Mouse (Mus musculus) midbrain, embryonic 15.5 days (tissue): Measurements from ENCODE around the gene Rhobtb3. TPM values are rescaled to one million over a fixed set of nuclear protein-coding genes. Genes with fewer than 3 reads are reported as not detected.

Experiments used
- ATAC-seq: fragments of 200-750 bp; cut with Nextera tagmentation; replicated peaks from 2 replicates; pipeline ENCODE4 v1.8.0; 2017; ENCODE audit warnings: moderate TSS enrichment
- H3K27ac ChIP-seq: fragments of 300-500 bp; sonication (generic); 2 replicates; pipeline ENCODE4 v1.5.1; 2015; ENCODE audit warnings: mild to moderate bottlenecking, inconsistent platforms
- H3K27me3 ChIP-seq: fragments of 300-500 bp; sonication (generic); replicated peaks from 2 replicates; pipeline ENCODE4 v1.6.1; 2015; ENCODE audit warnings: inconsistent platforms
- H3K36me3 ChIP-seq: fragments of 300-500 bp; sonication (generic); replicated peaks from 2 replicates; pipeline ENCODE4 v1.6.1; 2015; ENCODE audit warnings: inconsistent platforms
- H3K4me1 ChIP-seq: fragments of 300-500 bp; sonication (generic); 2 replicates; pipeline ENCODE4 v1.6.1; 2015; ENCODE audit warnings: inconsistent platforms
- H3K4me2 ChIP-seq: fragments of 300-500 bp; sonication (generic); 2 replicates; pipeline ENCODE4 v1.6.1; 2015; ENCODE audit warnings: inconsistent platforms, mild to moderate bottlenecking, moderate library complexity
- H3K4me3 ChIP-seq: fragments of 300-500 bp; sonication (generic); 2 replicates; pipeline ENCODE4 v1.5.1; 2015; ENCODE audit warnings: mild to moderate bottlenecking, inconsistent platforms
- H3K9ac ChIP-seq: fragments of 300-500 bp; sonication (generic); 2 replicates; pipeline ENCODE4 v1.6.1; 2015; ENCODE audit warnings: mild to moderate bottlenecking, inconsistent platforms
- H3K9me3 ChIP-seq: fragments of 300-500 bp; sonication (generic); 2 replicates; pipeline ENCODE4 v1.6.1; 2016; ENCODE audit warnings: inconsistent platforms
- WGBS: fragments of 180-500 bp; shearing (Covaris S2); methylation state at CpG from one replicate; pipeline ENCODE4 v1.1.7; 2015; ENCODE audit warnings: mixed read lengths; 5-methylcytosine and 5-hydroxymethylcytosine counted together
- polyA plus RNA-seq: library from polyadenylated mRNA; unstranded; fragments of >200 nt; fragmentation: Nextera tagmentation; extraction: Ambion mirVana; gene quantifications from 2 replicates; pipeline ENCODE4 v1.2.1, GENCODE M21; 2015

Gene Rhobtb3
- polyA plus RNA-seq, 1 experiment from 2014 or later, result 23.2 TPM

DNA sequence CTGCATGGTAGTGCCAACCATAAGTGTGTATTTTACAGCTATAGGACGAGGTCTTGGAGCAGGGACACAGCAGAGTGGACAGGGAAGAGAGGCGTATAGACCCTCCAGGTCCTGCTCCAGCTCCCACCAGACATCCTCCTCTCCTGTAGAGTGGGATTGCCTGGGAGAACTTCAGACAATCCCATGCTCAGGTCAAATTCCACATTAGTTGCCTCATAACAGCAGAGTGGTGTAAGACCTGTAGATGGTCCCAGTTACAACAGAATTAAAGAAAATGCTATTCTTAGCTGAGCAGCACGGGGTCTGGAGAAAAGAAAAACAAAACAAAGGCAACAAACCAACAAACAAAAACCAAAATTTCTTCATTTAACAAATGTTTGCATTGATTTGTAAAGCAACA lies 101.8 kb downstream of the Rhobtb3 start:
- no peaks in the 10 kb centered on the region for H3K27me3 ChIP-seq
- no peak overlapping the region for H3K27ac ChIP-seq
- peak overlapping the region; percentile 66; the same call in 1 of the 2 replicates for H3K4me2 ChIP-seq
- H3K36me3 ChIP-seq, result no peaks in the 10 kb centered on the region
- H3K9ac ChIP-seq, result no peak overlapping the region
- no peaks in the 10 kb centered on the region for H3K9me3 ChIP-seq
- no peak for ATAC-seq
- peaks cover 24% of the 10 kb centered on the region for H3K4me1 ChIP-seq
- no peak overlapping the region for H3K4me3 ChIP-seq
- 74% methylated on average over 3 of the region's 3 CpGs for WGBS

DNA sequence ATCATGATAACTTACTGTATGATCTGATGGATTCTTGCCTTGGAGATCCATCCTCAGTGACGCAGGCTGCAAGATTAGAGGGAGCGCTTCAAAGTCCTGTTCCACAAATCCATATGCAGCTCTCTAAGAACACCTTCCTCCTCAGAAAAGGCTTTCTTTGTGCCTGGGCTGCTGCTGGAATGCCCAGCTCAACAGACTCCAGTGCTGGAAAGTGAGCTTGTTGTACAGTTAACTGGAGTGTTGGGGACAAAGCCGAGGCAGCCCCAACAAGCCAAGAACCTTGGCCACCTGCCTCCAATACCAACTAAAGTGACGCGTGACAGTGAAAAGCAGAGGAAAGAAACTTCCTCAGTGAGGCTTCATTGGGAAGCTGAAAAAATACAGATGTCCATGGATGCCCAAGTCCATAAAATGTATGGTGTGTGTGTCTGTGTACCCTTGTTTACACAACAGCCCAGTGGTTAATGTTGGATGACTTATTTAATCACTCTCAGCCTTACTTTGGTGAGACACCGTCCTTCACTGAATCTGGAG lies 102.9 kb downstream of the Rhobtb3 start:
- Histone ChIP-seq H3K9ac (peak overlapping the region; percentile 43), H3K9me3 (no peaks in the 10 kb centered on the region), H3K27ac (peak overlapping the region; percentile 75), H3K27me3 (no peaks in the 10 kb centered on the region), H3K4me2 (peak overlapping the region; percentile 66), H3K4me3 (peak overlapping the region; percentile 50), H3K36me3 (no peaks in the 10 kb centered on the region), H3K4me1 (peaks cover 24% of the 10 kb centered on the region)
- WGBS, result 42% methylated on average over 6 of the region's 6 CpGs
- peak; percentile 7; the same call in 1 of the 2 replicates for ATAC-seq

DNA sequence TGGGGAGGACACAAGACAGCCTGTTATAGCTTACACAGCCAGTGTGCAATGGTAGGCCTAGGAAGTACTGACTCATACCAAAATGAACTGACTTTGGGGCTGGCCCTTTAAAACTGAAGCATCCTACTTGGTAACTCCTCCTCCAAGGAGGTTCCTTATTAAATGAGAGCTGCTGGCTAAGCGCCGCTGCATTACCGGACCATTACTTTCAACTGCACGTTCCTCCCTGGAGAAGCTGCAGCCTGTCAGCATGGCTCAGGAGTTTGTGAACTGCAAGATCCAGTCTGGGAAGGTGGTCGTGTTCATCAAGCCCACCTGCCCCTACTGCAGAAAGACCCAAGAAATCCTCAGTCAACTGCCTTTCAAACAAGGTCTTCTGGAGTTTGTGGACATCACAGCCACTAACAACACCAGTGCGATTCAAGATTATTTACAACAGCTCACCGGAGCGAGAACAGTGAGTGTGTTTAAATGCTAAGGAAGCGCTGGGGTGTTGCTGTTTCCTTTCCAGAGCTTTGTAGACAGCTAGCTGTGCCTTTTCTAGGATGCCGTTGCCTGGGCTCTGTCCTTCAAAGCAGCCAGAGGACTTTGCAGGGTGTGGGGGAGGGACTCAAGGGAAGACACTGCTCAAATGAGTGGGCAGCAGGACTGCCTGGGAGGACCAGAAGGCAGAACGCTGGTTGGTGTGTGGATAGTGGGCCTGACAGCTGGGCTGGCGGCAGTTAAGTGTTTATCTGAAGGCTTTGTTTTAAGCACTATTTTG lies 103.8 kb downstream of the Rhobtb3 start, which contains the start of gene Glrx:
Gene Glrx (plus strand): TSS at position 150 of the 763 bp plus-strand sequence.
- no peaks in the 10 kb centered on the region for H3K27me3 ChIP-seq

DNA sequence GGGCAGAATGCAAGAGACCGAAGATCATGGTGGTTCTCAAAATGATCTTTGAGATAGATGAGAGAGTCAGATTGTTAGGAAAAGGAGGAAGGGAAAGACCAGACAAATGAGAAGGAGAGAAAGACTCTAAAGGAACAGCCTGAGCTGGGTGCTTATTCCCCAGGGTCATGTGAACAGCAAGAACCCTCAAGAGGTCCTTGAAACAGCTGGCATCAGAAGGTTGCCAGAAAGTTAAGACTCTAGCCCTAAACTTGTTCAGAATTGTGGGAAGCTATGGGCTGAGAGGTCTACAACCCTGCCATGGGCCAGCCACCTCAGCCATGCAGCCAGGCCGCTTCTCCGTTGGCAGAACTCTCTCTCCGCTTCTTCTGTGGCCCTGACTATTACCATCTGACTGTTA lies 105.2 kb downstream of the Rhobtb3 start:
- WGBS, result 94% methylated on average over 4 of the region's 4 CpGs
- no peak overlapping the region for H3K9ac ChIP-seq
- no peak overlapping the region for H3K4me2 ChIP-seq
- H3K36me3 ChIP-seq, result no peaks in the 10 kb centered on the region
- H3K27me3 ChIP-seq, result no peaks in the 10 kb centered on the region
- H3K4me3 ChIP-seq, result no peak overlapping the region
- no peak overlapping the region for H3K27ac ChIP-seq
- no peaks in the 10 kb centered on the region for H3K9me3 ChIP-seq
- peaks cover 24% of the 10 kb centered on the region for H3K4me1 ChIP-seq
- no peak for ATAC-seq

More for the DNA sequence above, 103.8 kb downstream of the Rhobtb3 start, which contains the start of gene Glrx:
- peak within 1 kb of the TSS; percentile 50 for H3K4me3 ChIP-seq
- peak within 1 kb of the TSS; percentile 66 for H3K4me2 ChIP-seq
- H3K4me1 ChIP-seq, result peaks cover 24% of the 10 kb centered on the region
- no peaks in the 10 kb centered on the region for H3K9me3 ChIP-seq
- H3K27ac ChIP-seq, result peak within 1 kb of the TSS; percentile 75
- peak within 1 kb of the TSS; percentile 43 for H3K9ac ChIP-seq
- peak; percentile 95 for ATAC-seq
- WGBS, result 0% methylated on average over 12 of the region's 12 CpGs
- no peaks in the 10 kb centered on the region for H3K36me3 ChIP-seq

GRCm38 (mm10) chr13:75835461-75835860 lies 108.3 kb downstream of the Rhobtb3 start:
- Histone ChIP-seq H3K27ac (no peak overlapping the region), H3K9ac (no peak overlapping the region), H3K27me3 (no peaks in the 10 kb centered on the region), H3K4me1 (peaks cover 10% of the 10 kb centered on the region; the same call in 1 of the 2 replicates), H3K4me3 (no peak overlapping the region), H3K36me3 (no peaks in the 10 kb centered on the region), H3K4me2 (no peak overlapping the region), H3K9me3 (no peaks in the 10 kb centered on the region)
- 79% methylated on average over 2 of the region's 2 CpGs for WGBS
- no peak for ATAC-seq

- Histone ChIP-seq H3K27ac (no peak overlapping the region), H3K9ac (no peak overlapping the region), H3K27me3 (no peaks in the 10 kb centered on the region), H3K4me1 (no peaks in the 10 kb centered on the region), H3K4me2 (no peak overlapping the region), H3K9me3 (no peaks in the 10 kb centered on the region), H3K4me3 (no peak overlapping the region), H3K36me3 (no peaks in the 10 kb centered on the region)
- no peak for ATAC-seq
Measured at GRCm38 (mm10) chr13:75833499-75833898, 110.2 kb downstream of the Rhobtb3 start.

GRCm38 (mm10) chr13:75832697-75833096 lies 111.0 kb downstream of the Rhobtb3 start:
- Histone ChIP-seq H3K9me3 (no peaks in the 10 kb centered on the region), H3K4me1 (no peaks in the 10 kb centered on the region)
- no peak for ATAC-seq

GRCm38 (mm10) chr13:75831710-75832109 lies 112.0 kb downstream of the Rhobtb3 start:
- Histone ChIP-seq H3K4me1 (no peaks in the 10 kb centered on the region), H3K9me3 (no peaks in the 10 kb centered on the region), H3K27ac (no peak overlapping the region), H3K4me2 (no peak overlapping the region), H3K36me3 (no peaks in the 10 kb centered on the region), H3K4me3 (no peak overlapping the region), H3K9ac (no peak overlapping the region), H3K27me3 (no peaks in the 10 kb centered on the region)
- 91% methylated on average over 6 of the region's 6 CpGs for WGBS
- no peak for ATAC-seq

More at GRCm38 (mm10) chr13:75832697-75833096, 111.0 kb downstream of the Rhobtb3 start:
- H3K4me2 ChIP-seq, result no peak overlapping the region
- H3K9ac ChIP-seq, result no peak overlapping the region
- H3K27me3 ChIP-seq, result no peaks in the 10 kb centered on the region
- no peak overlapping the region for H3K4me3 ChIP-seq
- no peak overlapping the region for H3K27ac ChIP-seq
- H3K36me3 ChIP-seq, result no peaks in the 10 kb centered on the region

DNA sequence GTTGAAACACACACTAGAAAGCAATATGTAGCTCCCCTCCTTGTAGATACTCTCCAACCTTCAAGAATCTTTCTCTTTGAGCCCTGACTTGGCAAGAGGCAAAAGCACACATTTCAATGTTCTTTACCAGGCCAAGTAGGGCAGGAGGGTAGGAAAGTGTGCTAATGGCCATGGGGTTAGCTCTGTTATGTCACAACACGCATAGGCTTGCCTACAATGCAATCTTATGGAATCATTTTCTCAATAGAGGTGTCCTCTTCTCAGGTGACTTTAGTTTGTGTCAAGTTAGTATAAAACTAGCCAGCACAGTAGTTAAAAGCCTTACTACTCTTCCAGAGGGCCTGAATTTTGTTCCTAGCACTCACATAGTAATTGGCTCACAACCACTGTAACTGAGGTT lies 113.0 kb downstream of the Rhobtb3 start:
- Histone ChIP-seq H3K4me3 (no peak overlapping the region), H3K27me3 (no peaks in the 10 kb centered on the region), H3K4me1 (no peaks in the 10 kb centered on the region), H3K9ac (no peak overlapping the region), H3K4me2 (no peak overlapping the region), H3K36me3 (no peaks in the 10 kb centered on the region), H3K27ac (no peak overlapping the region), H3K9me3 (no peaks in the 10 kb centered on the region)
- no peak for ATAC-seq
- WGBS, result 87% methylated on average over 1 of the region's 1 CpGs

- no peak overlapping the region for H3K4me3 ChIP-seq
- no peak overlapping the region for H3K9ac ChIP-seq
- no peaks in the 10 kb centered on the region for H3K27me3 ChIP-seq
- no peak overlapping the region for H3K27ac ChIP-seq
- ATAC-seq, result no peak
- H3K4me2 ChIP-seq, result no peak overlapping the region
- H3K4me1 ChIP-seq, result no peaks in the 10 kb centered on the region
- H3K36me3 ChIP-seq, result no peaks in the 10 kb centered on the region
- WGBS, result 94% methylated on average over 1 of the region's 1 CpGs
- H3K9me3 ChIP-seq, result no peaks in the 10 kb centered on the region
Measured at GRCm38 (mm10) chr13:75825388-75825787, 118.3 kb downstream of the Rhobtb3 start.

DNA sequence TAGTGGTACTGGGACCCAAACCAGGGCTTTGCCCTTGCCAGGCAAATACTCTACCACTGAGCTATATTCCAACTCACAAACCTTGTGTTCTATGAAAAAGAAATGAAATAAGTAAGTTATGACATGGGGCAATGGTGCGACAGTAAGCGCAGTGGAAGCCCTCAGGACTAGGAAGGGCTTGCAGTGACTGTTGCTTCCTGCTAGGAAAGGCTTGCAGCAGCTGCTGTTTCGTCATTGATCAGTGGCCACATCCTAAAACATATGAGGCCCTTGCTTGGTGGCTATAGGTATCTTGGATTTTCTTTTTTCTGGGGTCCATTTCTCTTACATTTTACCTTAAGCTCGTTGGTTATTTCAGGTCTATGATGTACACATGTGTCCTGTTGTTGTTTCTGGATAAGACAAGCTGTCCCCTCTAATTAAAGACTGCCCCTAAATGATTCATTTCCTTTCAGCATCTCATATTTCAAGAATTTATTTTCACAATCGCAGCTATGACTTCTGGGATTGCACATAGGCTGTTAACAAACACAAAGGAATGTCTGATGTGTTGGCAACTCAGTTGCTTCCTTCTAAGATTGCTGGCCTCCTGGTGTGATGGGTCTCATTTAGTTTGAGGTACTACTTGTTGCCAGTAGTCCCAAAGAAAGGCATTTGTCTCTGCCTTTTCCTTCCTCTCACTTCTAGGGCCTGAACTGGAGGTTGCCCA lies 119.0 kb downstream of the Rhobtb3 start:
- Histone ChIP-seq H3K9me3 (no peaks in the 10 kb centered on the region), H3K9ac (no peak overlapping the region), H3K4me2 (no peak overlapping the region), H3K4me1 (no peaks in the 10 kb centered on the region), H3K27ac (no peak overlapping the region), H3K36me3 (no peaks in the 10 kb centered on the region), H3K27me3 (no peaks in the 10 kb centered on the region), H3K4me3 (no peak overlapping the region)
- no peak for ATAC-seq
- 82% methylated on average over 5 of the region's 5 CpGs for WGBS

DNA sequence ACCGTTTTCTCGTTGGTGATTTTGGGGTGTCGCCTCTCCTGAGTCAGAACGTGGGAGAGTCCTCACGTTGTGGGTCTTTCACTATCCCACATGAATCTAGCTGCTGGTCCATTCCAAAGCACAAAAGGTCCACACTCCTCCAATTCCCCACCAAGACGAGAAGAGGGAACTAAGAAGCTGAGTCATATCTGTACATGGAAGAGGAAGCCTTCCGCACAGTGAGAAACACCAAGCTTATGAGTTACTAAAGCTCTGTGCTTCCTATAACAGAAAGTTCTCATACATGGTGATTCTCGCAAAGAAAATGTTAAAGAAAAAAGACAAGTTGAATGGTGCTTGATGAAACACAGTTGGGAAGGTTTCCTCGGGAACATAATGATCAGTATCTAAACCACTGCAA lies 120.5 kb downstream of the Rhobtb3 start:
- WGBS, result 93% methylated on average over 9 of the region's 9 CpGs

More for the DNA sequence above, 120.5 kb downstream of the Rhobtb3 start:
- H3K36me3 ChIP-seq, result no peaks in the 10 kb centered on the region
- no peak overlapping the region for H3K9ac ChIP-seq
- no peaks in the 10 kb centered on the region for H3K9me3 ChIP-seq
- no peaks in the 10 kb centered on the region for H3K27me3 ChIP-seq
- H3K27ac ChIP-seq, result no peak overlapping the region
- H3K4me1 ChIP-seq, result no peaks in the 10 kb centered on the region
- H3K4me2 ChIP-seq, result no peak overlapping the region
- no peak overlapping the region for H3K4me3 ChIP-seq
- no peak for ATAC-seq
